Mouse (Mus musculus) left cerebral cortex, adult 2 months (tissue): Measurements from ENCODE around the gene Ppp1r9a. TPM values are rescaled to one million over a fixed set of nuclear protein-coding genes. Genes with fewer than 3 reads are reported as not detected.

ENCODE experiments used
- DNase-seq, 2 experiments: peaks; one replicate each; pipeline ENCODE4 v3.0.0; 2021 to 2022; ENCODE audit warnings: low spot score in 2 of 2, mixed read lengths in 1 of 2; ENCODE audit errors: extremely low spot score in 1 of 2
- H3K27ac ChIP-seq: fragments of 200-600 bp; 2 replicates; pipeline ENCODE4 v1.8.1; 2022
- H3K4me3 ChIP-seq: fragments of 200-600 bp; 2 replicates; pipeline ENCODE4 v1.8.1; 2022
- CTCF ChIP-seq: fragments of 200-600 bp; IDR thresholded peaks from 2 replicates; pipeline ENCODE4 v1.8.1; 2022; ENCODE audit warnings: antibody characterized with exemption, mild to moderate bottlenecking, moderate library complexity
- intact Hi-C: fragments of 180-260 bp; cut with DNase I; formaldehyde crosslinking; loops from one replicate; pipeline ENCODE4 v1.15.1; 2025
- total RNA-seq, 2 experiments: library from RNA; stranded (reverse); gene quantifications; 2 replicates each; pipeline ENCODE4 v1.2.3; 2021

Ppp1r9a gene
- total RNA-seq, 2 experiments from 2014 or later = 194 TPM

- Histone ChIP-seq H3K4me3 (no peak overlapping the region), H3K27ac (no peak overlapping the region)
- intact Hi-C loops = no loop called here
- no peak for TF ChIP-seq CTCF
- no peak for DNase-seq
Measured at GRCm38 (mm10) chr6:5102741-5103140, 200.0 kb downstream of the Ppp1r9a start.

GRCm38 (mm10) chr6:5103769-5104168 is 201.1 kb downstream of the Ppp1r9a start:
- H3K4me3 ChIP-seq = no peak overlapping the region
- no peak for DNase-seq
- no peak overlapping the region for H3K27ac ChIP-seq
- TF ChIP-seq CTCF = no peak
- intact Hi-C loops = no loop called here

GRCm38 (mm10) chr6:5104238-5104637 is 201.5 kb downstream of the Ppp1r9a start:
- no peak for TF ChIP-seq CTCF
- Histone ChIP-seq H3K4me3 (no peak overlapping the region), H3K27ac (no peak overlapping the region)
- intact Hi-C loops = no loop called here
- no peak for DNase-seq

GRCm38 (mm10) chr6:5108494-5108893 is 205.8 kb downstream of the Ppp1r9a start:
- intact Hi-C loops = loop anchor here (2.0 kb wide), 1 partner anchor 206 kb away; the partner anchor contains the start of gene Ppp1r9a
- Histone ChIP-seq H3K4me3 (no peak overlapping the region), H3K27ac (no peak overlapping the region)
- no peak for TF ChIP-seq CTCF
- no peak for DNase-seq

GRCm38 (mm10) chr6:5109925-5110714 is 207.4 kb downstream of the Ppp1r9a start:
- H3K4me3 ChIP-seq = peak overlapping the region; percentile 38
- peak overlapping the region; percentile 80 for H3K27ac ChIP-seq
- intact Hi-C loops = loop anchor here (1.0 to 10.0 kb wide), 7 partner anchors 207 to 1585 kb away; partner anchors contain the start of genes Asb4 and Ppp1r9a
- peak; percentile 89 to 91 for DNase-seq
- TF ChIP-seq CTCF = peak; percentile 99

- H3K4me3 ChIP-seq = no peak overlapping the region
- TF ChIP-seq CTCF = no peak
- no peak for DNase-seq
- H3K27ac ChIP-seq = no peak overlapping the region
- intact Hi-C loops = loop anchor here (1.0 to 10.0 kb wide), 6 partner anchors 272 to 1586 kb away; partner anchors contain the start of gene Asb4
Measured at GRCm38 (mm10) chr6:5110715-5111048, 208.0 kb downstream of the Ppp1r9a start.

GRCm38 (mm10) chr6:5113103-5113502 is 210.4 kb downstream of the Ppp1r9a start:
- intact Hi-C loops = loop anchor here (5.0 to 10.0 kb wide), 3 partner anchors 269 to 1588 kb away; partner anchors contain the start of gene Asb4
- Histone ChIP-seq H3K27ac (no peak overlapping the region), H3K4me3 (no peak overlapping the region)
- no peak for DNase-seq
- TF ChIP-seq CTCF = no peak

- H3K27ac ChIP-seq = no peak overlapping the region
- H3K4me3 ChIP-seq = no peak overlapping the region
- intact Hi-C loops = loop anchor here (5.0 to 10.0 kb wide), 3 partner anchors 269 to 1589 kb away; partner anchors contain the start of gene Asb4
- no peak for TF ChIP-seq CTCF
- no peak for DNase-seq
Measured at GRCm38 (mm10) chr6:5113734-5114133, 211.0 kb downstream of the Ppp1r9a start.

GRCm38 (mm10) chr6:5114857-5115256 is 212.1 kb downstream of the Ppp1r9a start:
- H3K4me3 ChIP-seq = no peak overlapping the region
- TF ChIP-seq CTCF = no peak
- H3K27ac ChIP-seq = no peak overlapping the region
- DNase-seq = no peak
- intact Hi-C loops = loop anchor here (5.0 to 10.0 kb wide), 3 partner anchors 267 to 1590 kb away; partner anchors contain the start of gene Asb4

GRCm38 (mm10) chr6:5119181-5119910 is 216.6 kb downstream of the Ppp1r9a start:
- TF ChIP-seq CTCF = no peak
- H3K27ac ChIP-seq = no peak overlapping the region
- intact Hi-C loops = loop anchor here (10.0 kb wide), 1 partner anchor 1595 kb away; no protein-coding TSS in a partner anchor
- DNase-seq = no peak
- H3K4me3 ChIP-seq = no peak overlapping the region

- no peak for TF ChIP-seq CTCF
- H3K27ac ChIP-seq = no peak overlapping the region
- intact Hi-C loops = no loop called here
- H3K4me3 ChIP-seq = no peak overlapping the region
- DNase-seq = no peak
Measured at GRCm38 (mm10) chr6:5120229-5120628, 217.5 kb downstream of the Ppp1r9a start.

GRCm38 (mm10) chr6:5129364-5130093 is 226.8 kb downstream of the Ppp1r9a start:
- TF ChIP-seq CTCF = no peak
- intact Hi-C loops = no loop called here
- DNase-seq = no peak
- H3K27ac ChIP-seq = no peak overlapping the region
- H3K4me3 ChIP-seq = no peak overlapping the region
